Mouse (Mus musculus): ENCODE results near the gene Gm19402. TPM values are rescaled to one million over a fixed set of nuclear protein-coding genes. Genes with fewer than 3 reads are reported as not detected.
A peak's percentile ranks its signal among the peaks of the same experiment; 100 is the strongest.

Gm19402 gene
- polyA plus RNA-seq, 1 experiment from 2014 or later: not detected

- Histone ChIP-seq H3K4me2 (no peak overlapping the region), H3K36me3 (ENCODE audit: control insufficient read depth, insufficient read depth, low read length) (no peaks in the 10 kb centered on the region), H3K27me3 (ENCODE audit: control insufficient read depth, insufficient read depth, low read length) (no peaks in the 10 kb centered on the region), H3K9me3 (replicated peaks; ENCODE audit: control insufficient read depth, low read length) (no peaks in the 10 kb centered on the region), H3K27ac (ENCODE audit: low read depth, low read length) (no peak overlapping the region), H3K4me3 (ENCODE audit: low read depth, low read length) (no peak overlapping the region), H3K4me1 (ENCODE audit: control insufficient read depth, insufficient read depth, low read length) (no peaks in the 10 kb centered on the region), H3K9ac (ENCODE audit: low read depth, low read length) (no peak overlapping the region)
- WGBS (ENCODE audit: insufficient replicate concordance): 86% methylated on average over 9 of the region's 9 CpGs
- no peak for ATAC-seq (replicated peaks; ENCODE audit: insufficient number of reproducible peaks, low FRiP score, low TSS enrichment)
Measured at GRCm38 (mm10) chr10:77652046-77652445, 38.5 kb downstream of the Gm19402 start.

- ATAC-seq (replicated peaks; ENCODE audit: insufficient number of reproducible peaks, low FRiP score, low TSS enrichment): no peak
- Histone ChIP-seq H3K9me3 (replicated peaks; ENCODE audit: control insufficient read depth, low read length) (no peaks in the 10 kb centered on the region), H3K27me3 (ENCODE audit: control insufficient read depth, insufficient read depth, low read length) (no peaks in the 10 kb centered on the region), H3K4me3 (ENCODE audit: low read depth, low read length) (no peak overlapping the region), H3K4me2 (no peak overlapping the region), H3K27ac (ENCODE audit: low read depth, low read length) (no peak overlapping the region), H3K9ac (ENCODE audit: low read depth, low read length) (no peak overlapping the region), H3K36me3 (ENCODE audit: control insufficient read depth, insufficient read depth, low read length) (peaks cover 20% of the 10 kb centered on the region), H3K4me1 (ENCODE audit: control insufficient read depth, insufficient read depth, low read length) (no peaks in the 10 kb centered on the region)
- 82% methylated on average over 8 of the region's 8 CpGs for WGBS (ENCODE audit: insufficient replicate concordance)
Measured at GRCm38 (mm10) chr10:77647901-77648300, 42.7 kb downstream of the Gm19402 start.

- Histone ChIP-seq H3K27ac (ENCODE audit: low read depth, low read length) (no peak overlapping the region), H3K27me3 (ENCODE audit: control insufficient read depth, insufficient read depth, low read length) (no peaks in the 10 kb centered on the region), H3K36me3 (ENCODE audit: control insufficient read depth, insufficient read depth, low read length) (peaks cover 20% of the 10 kb centered on the region), H3K9me3 (replicated peaks; ENCODE audit: control insufficient read depth, low read length) (no peaks in the 10 kb centered on the region), H3K4me3 (ENCODE audit: low read depth, low read length) (no peak overlapping the region), H3K4me1 (ENCODE audit: control insufficient read depth, insufficient read depth, low read length) (no peaks in the 10 kb centered on the region), H3K9ac (ENCODE audit: low read depth, low read length) (no peak overlapping the region), H3K4me2 (no peak overlapping the region)
- WGBS (ENCODE audit: insufficient replicate concordance): 55% methylated on average over 1 of the region's 1 CpGs
- no peak for ATAC-seq (replicated peaks; ENCODE audit: insufficient number of reproducible peaks, low FRiP score, low TSS enrichment)
Measured at GRCm38 (mm10) chr10:77647461-77647860, 43.1 kb downstream of the Gm19402 start.

- H3K36me3 ChIP-seq (ENCODE audit: control insufficient read depth, insufficient read depth, low read length): peaks cover 23% of the 10 kb centered on the region
- no peaks in the 10 kb centered on the region for H3K4me1 ChIP-seq (ENCODE audit: control insufficient read depth, insufficient read depth, low read length)
- WGBS (ENCODE audit: insufficient replicate concordance): 87% methylated on average over 5 of the region's 5 CpGs
- no peak overlapping the region for H3K4me2 ChIP-seq
- H3K27me3 ChIP-seq (ENCODE audit: control insufficient read depth, insufficient read depth, low read length): no peaks in the 10 kb centered on the region
- ATAC-seq (replicated peaks; ENCODE audit: insufficient number of reproducible peaks, low FRiP score, low TSS enrichment): no peak
- no peak overlapping the region for H3K9ac ChIP-seq (ENCODE audit: low read depth, low read length)
- H3K9me3 ChIP-seq (replicated peaks; ENCODE audit: control insufficient read depth, low read length): no peaks in the 10 kb centered on the region
- no peak overlapping the region for H3K27ac ChIP-seq (ENCODE audit: low read depth, low read length)
- H3K4me3 ChIP-seq (ENCODE audit: low read depth, low read length): no peak overlapping the region
Measured at GRCm38 (mm10) chr10:77645571-77645970, 45.0 kb downstream of the Gm19402 start.

- ATAC-seq (replicated peaks; ENCODE audit: insufficient number of reproducible peaks, low FRiP score, low TSS enrichment): no peak
- no peak overlapping the region for H3K27ac ChIP-seq (ENCODE audit: low read depth, low read length)
- no peak overlapping the region for H3K4me2 ChIP-seq
Measured at GRCm38 (mm10) chr10:77643160-77643559, 47.4 kb downstream of the Gm19402 start.

More at GRCm38 (mm10) chr10:77643160-77643559, 47.4 kb downstream of the Gm19402 start:
- H3K36me3 ChIP-seq (ENCODE audit: control insufficient read depth, insufficient read depth, low read length): peaks cover 23% of the 10 kb centered on the region
- no peak overlapping the region for H3K4me3 ChIP-seq (ENCODE audit: low read depth, low read length)
- no peaks in the 10 kb centered on the region for H3K9me3 ChIP-seq (replicated peaks; ENCODE audit: control insufficient read depth, low read length)
- H3K9ac ChIP-seq (ENCODE audit: low read depth, low read length): no peak overlapping the region
- H3K27me3 ChIP-seq (ENCODE audit: control insufficient read depth, insufficient read depth, low read length): no peaks in the 10 kb centered on the region
- 77% methylated on average over 7 of the region's 7 CpGs for WGBS (ENCODE audit: insufficient replicate concordance)
- peaks cover 6% of the 10 kb centered on the region for H3K4me1 ChIP-seq (ENCODE audit: control insufficient read depth, insufficient read depth, low read length)

MicroRNA genes within 50 kb of the gene (microRNA counts, 519-probe panel; counts per million panel counts)
- microRNA mmu-miR-1930: 32.2 counts per million

Small RNA genes lying within 50 kb of the gene (microRNA-seq; reads per million reads assigned to microRNA genes)
- gene Mir1930 (ENCODE audit: borderline number of aligned reads): 31.7 reads per million, percentile 54 among the genes with 10 or more reads in this experiment

Other genes with a start within 250 kb of the Gm19402 start
- gene Fam207a, start 175.0 kb downstream of the Gm19402 start, polyA plus RNA-seq (2014; fragmentation: Nextera tagmentation; extraction: Ambion mirVana): 26.2 and 28.1 TPM in 2 replicates
- 2.3 and 2.4 TPM in 2 replicates for gene Itgb2, start 160.5 kb downstream of the Gm19402 start, polyA plus RNA-seq (2014; fragmentation: Nextera tagmentation; extraction: Ambion mirVana)
- 108 and 113 TPM in 2 replicates for gene Pttg1ip, start 109.0 kb downstream of the Gm19402 start, polyA plus RNA-seq (2014; fragmentation: Nextera tagmentation; extraction: Ambion mirVana)
- gene Sumo3, start 84.7 kb downstream of the Gm19402 start, polyA plus RNA-seq (2014; fragmentation: Nextera tagmentation; extraction: Ambion mirVana): 165 and 212 TPM in 2 replicates
- gene Gm49325, start 84.6 kb downstream of the Gm19402 start, polyA plus RNA-seq (2014; fragmentation: Nextera tagmentation; extraction: Ambion mirVana): not detected in 2 replicates
- gene Ube2g2, start 68.5 kb downstream of the Gm19402 start, polyA plus RNA-seq (2014; fragmentation: Nextera tagmentation; extraction: Ambion mirVana): 38.0 and 42.9 TPM in 2 replicates
- gene Tspear, start 4.2 kb downstream of the Gm19402 start, polyA plus RNA-seq (2014; fragmentation: Nextera tagmentation; extraction: Ambion mirVana): not detected in 2 replicates
- not detected in 2 replicates for gene Gm9508, start 6.5 kb upstream of the Gm19402 start, polyA plus RNA-seq (2014; fragmentation: Nextera tagmentation; extraction: Ambion mirVana)
- gene Gm10272, start 15.9 kb upstream of the Gm19402 start, polyA plus RNA-seq (2014; fragmentation: Nextera tagmentation; extraction: Ambion mirVana): not detected in 2 replicates
- gene Gm10024, start 20.7 kb upstream of the Gm19402 start, polyA plus RNA-seq (2014; fragmentation: Nextera tagmentation; extraction: Ambion mirVana): not detected in 2 replicates
- gene Gm10142, start 25.1 kb upstream of the Gm19402 start, polyA plus RNA-seq (2014; fragmentation: Nextera tagmentation; extraction: Ambion mirVana): not detected in 2 replicates
- not detected in 2 replicates for gene Krtap12-1, start 29.8 kb upstream of the Gm19402 start, polyA plus RNA-seq (2014; fragmentation: Nextera tagmentation; extraction: Ambion mirVana)
- not detected in 2 replicates for gene Gm10100, start 35.7 kb upstream of the Gm19402 start, polyA plus RNA-seq (2014; fragmentation: Nextera tagmentation; extraction: Ambion mirVana)
- gene Gm18596, start 51.9 kb upstream of the Gm19402 start, polyA plus RNA-seq (2014; fragmentation: Nextera tagmentation; extraction: Ambion mirVana): not detected in 2 replicates
- gene Gm9736, start 60.6 kb upstream of the Gm19402 start, polyA plus RNA-seq (2014; fragmentation: Nextera tagmentation; extraction: Ambion mirVana): not detected in 2 replicates
- gene Gm3233, start 68.9 kb upstream of the Gm19402 start, polyA plus RNA-seq (2014; fragmentation: Nextera tagmentation; extraction: Ambion mirVana): not detected in 2 replicates
- gene Gm3238, start 80.6 kb upstream of the Gm19402 start, polyA plus RNA-seq (2014; fragmentation: Nextera tagmentation; extraction: Ambion mirVana): not detected in 2 replicates
- gene Gm7138, start 86.2 kb upstream of the Gm19402 start, polyA plus RNA-seq (2014; fragmentation: Nextera tagmentation; extraction: Ambion mirVana): not detected in 2 replicates
- not detected in 2 replicates for gene Gm3250, start 91.8 kb upstream of the Gm19402 start, polyA plus RNA-seq (2014; fragmentation: Nextera tagmentation; extraction: Ambion mirVana)
- not detected in 2 replicates for gene Gm7137, start 97.4 kb upstream of the Gm19402 start, polyA plus RNA-seq (2014; fragmentation: Nextera tagmentation; extraction: Ambion mirVana)
- gene Gm9639, start 104.3 kb upstream of the Gm19402 start, polyA plus RNA-seq (2014; fragmentation: Nextera tagmentation; extraction: Ambion mirVana): not detected in 2 replicates
- gene Gm19668, start 108.4 kb upstream of the Gm19402 start, polyA plus RNA-seq (2014; fragmentation: Nextera tagmentation; extraction: Ambion mirVana): not detected in 2 replicates
- gene Gm9507, start 121.1 kb upstream of the Gm19402 start, polyA plus RNA-seq (2014; fragmentation: Nextera tagmentation; extraction: Ambion mirVana): not detected in 2 replicates
- gene Gm2696, start 123.9 kb upstream of the Gm19402 start, polyA plus RNA-seq (2014; fragmentation: Nextera tagmentation; extraction: Ambion mirVana): not detected in 2 replicates
- not detected in 2 replicates for gene Krtap10-4, start 136.3 kb upstream of the Gm19402 start, polyA plus RNA-seq (2014; fragmentation: Nextera tagmentation; extraction: Ambion mirVana)
- not detected in 2 replicates for gene Krtap10-10, start 145.2 kb upstream of the Gm19402 start, polyA plus RNA-seq (2014; fragmentation: Nextera tagmentation; extraction: Ambion mirVana)
- not detected in 2 replicates for gene Gm36176, start 156.0 kb upstream of the Gm19402 start, polyA plus RNA-seq (2014; fragmentation: Nextera tagmentation; extraction: Ambion mirVana)
- not detected in 2 replicates for gene Gm10318, start 162.1 kb upstream of the Gm19402 start, polyA plus RNA-seq (2014; fragmentation: Nextera tagmentation; extraction: Ambion mirVana)
- not detected in 2 replicates for gene Gm3285, start 171.2 kb upstream of the Gm19402 start, polyA plus RNA-seq (2014; fragmentation: Nextera tagmentation; extraction: Ambion mirVana)
- 1.5 and 1.8 TPM in 2 replicates for gene Lrrc3, start 211.8 kb upstream of the Gm19402 start, polyA plus RNA-seq (2014; fragmentation: Nextera tagmentation; extraction: Ambion mirVana)

Data from heart, embryonic 11.5 days (tissue).